ENCODE assay signal across 23 mouse cellular contexts in genomic region chr6:148941880-148942279, GRCm38 (mm10). TPM values are rescaled to one million over a fixed set of nuclear protein-coding genes. Genes with fewer than 3 reads are reported as not detected.
DNase-seq lines count a peak whose midpoint lies in the region; ATAC-seq and TF ChIP-seq lines count a peak whose summit lies in the region.
"Had no signal": no experiment of that assay in that cellular context is flagged by ENCODE, and none has a peak within 500 bp of the region (broad histone marks: within the 10 kb centered on the region; RNA-seq: fewer than 3 reads in every experiment).

No protein-coding gene starts in this region.

- no peak overlapping the region for H3K27ac ChIP-seq in hindbrain, embryonic 11.5 days (ENCODE audit: low read depth, low read length)
- H3K27ac ChIP-seq in hindbrain, embryonic 13.5 days, result no peak overlapping the region
- no peak overlapping the region for H3K27ac ChIP-seq in midbrain, embryonic 11.5 days (ENCODE audit: low read depth, low read length)
- H3K27ac ChIP-seq in midbrain, embryonic 13.5 days, result no peak overlapping the region
- H3K27ac ChIP-seq in ES-E14 (ENCODE audit: insufficient read depth, low read depth, low read length, poor library complexity, severe bottlenecking), result no peak overlapping the region
- peak overlapping the region; percentile 61; the same call in 1 of the 2 replicates for H3K27ac ChIP-seq in intestine, embryonic 16.5 days (ENCODE audit: low read length)
- H3K27ac ChIP-seq: embryonic facial prominence, embryonic 13.5 days; heart, embryonic 15.5 days; limb, embryonic 12.5 days; liver, embryonic 13.5 days; neural tube, embryonic 13.5 days; stomach, postnatal 0 days had no signal

- ATAC-seq in hindbrain, embryonic 11.5 days (ENCODE audit: low FRiP score), result no peak
- ATAC-seq in hindbrain, embryonic 13.5 days (ENCODE audit: low FRiP score), result no peak
- ATAC-seq in midbrain, embryonic 11.5 days (ENCODE audit: low FRiP score), result no peak
- ATAC-seq in midbrain, embryonic 13.5 days, result no peak
- no peak for ATAC-seq in intestine, embryonic 16.5 days

- 57% methylated on average over 5 of the region's 5 CpGs for WGBS in hindbrain, embryonic 11.5 days
- WGBS in hindbrain, embryonic 13.5 days, result 48% methylated on average over 5 of the region's 5 CpGs
- 46% methylated on average over 5 of the region's 5 CpGs for WGBS in midbrain, embryonic 11.5 days
- WGBS in midbrain, embryonic 13.5 days, result 45% methylated on average over 5 of the region's 5 CpGs
- 57% methylated on average over 5 of the region's 5 CpGs for WGBS in intestine, embryonic 16.5 days

- no peaks in the 10 kb centered on the region for H3K9me3 ChIP-seq in hindbrain, embryonic 11.5 days (ENCODE audit: control insufficient read depth, low read length)
- no peaks in the 10 kb centered on the region for H3K9me3 ChIP-seq in hindbrain, embryonic 13.5 days
- no peaks in the 10 kb centered on the region for H3K9me3 ChIP-seq in midbrain, embryonic 11.5 days (ENCODE audit: control insufficient read depth, low read length)
- H3K9me3 ChIP-seq in midbrain, embryonic 13.5 days, result no peaks in the 10 kb centered on the region
- H3K9me3 ChIP-seq in ES-E14 (ENCODE audit: control insufficient read depth, insufficient read depth, low read depth, low read length), result no peaks in the 10 kb centered on the region
- no peaks in the 10 kb centered on the region for H3K9me3 ChIP-seq in intestine, embryonic 16.5 days (ENCODE audit: control insufficient read depth, low read length)
- H3K9me3 ChIP-seq: embryonic facial prominence, embryonic 13.5 days; heart, embryonic 15.5 days; limb, embryonic 12.5 days; liver, embryonic 13.5 days; neural tube, embryonic 13.5 days had no signal

- H3K36me3 ChIP-seq in hindbrain, embryonic 11.5 days (ENCODE audit: control insufficient read depth, insufficient read depth, low read length), result no peaks in the 10 kb centered on the region
- no peaks in the 10 kb centered on the region for H3K36me3 ChIP-seq in hindbrain, embryonic 13.5 days
- no peaks in the 10 kb centered on the region for H3K36me3 ChIP-seq in midbrain, embryonic 11.5 days (ENCODE audit: control insufficient read depth, insufficient read depth, low read length)
- H3K36me3 ChIP-seq in midbrain, embryonic 13.5 days, result no peaks in the 10 kb centered on the region
- peaks cover 26% of the 10 kb centered on the region for H3K36me3 ChIP-seq in ES-E14 (ENCODE audit: control insufficient read depth, insufficient read depth, low read length, poor library complexity, severe bottlenecking)
- no peaks in the 10 kb centered on the region for H3K36me3 ChIP-seq in intestine, embryonic 16.5 days (ENCODE audit: control insufficient read depth, insufficient read depth, low read length)
- H3K36me3 ChIP-seq: embryonic facial prominence, embryonic 13.5 days; heart, embryonic 15.5 days; neural tube, embryonic 13.5 days had no signal

- in situ Hi-C loops in ES-E14 (cut with MboI; ENCODE audit: low sequenced_read_pairs in 2 of 2, unreplicated experiment in 2 of 2), result no loop called here

- H3K4me3 ChIP-seq in hindbrain, embryonic 11.5 days (ENCODE audit: low read depth, low read length), result no peak overlapping the region
- H3K4me3 ChIP-seq in hindbrain, embryonic 13.5 days, result no peak overlapping the region
- H3K4me3 ChIP-seq in midbrain, embryonic 11.5 days (ENCODE audit: low read depth, low read length), result no peak overlapping the region
- H3K4me3 ChIP-seq in midbrain, embryonic 13.5 days (replicated peaks), result no peak overlapping the region
- peak overlapping the region; percentile 29 to 33; a peak in 3 of 4 replicates for H3K4me3 ChIP-seq in ES-E14 (ENCODE audit: insufficient read depth in 1 of 2, low read depth in 1 of 2, low read length in 2 of 2, poor library complexity in 1 of 2, severe bottlenecking in 1 of 2)
- no peak overlapping the region for H3K4me3 ChIP-seq in intestine, embryonic 16.5 days (ENCODE audit: low read length)
- H3K4me3 ChIP-seq: embryonic facial prominence, embryonic 13.5 days; heart, embryonic 15.5 days; limb, embryonic 12.5 days; liver, embryonic 13.5 days; neural tube, embryonic 13.5 days had no signal

- H3K4me1 ChIP-seq in hindbrain, embryonic 11.5 days (replicated peaks; ENCODE audit: control insufficient read depth, insufficient read depth, low read length), result peaks cover 3% of the 10 kb centered on the region; the same call in 1 of the 2 replicates
- peaks cover 32% of the 10 kb centered on the region for H3K4me1 ChIP-seq in hindbrain, embryonic 13.5 days (replicated peaks)
- peaks cover 16% of the 10 kb centered on the region for H3K4me1 ChIP-seq in midbrain, embryonic 11.5 days (ENCODE audit: control insufficient read depth, insufficient read depth, low read length)
- H3K4me1 ChIP-seq in midbrain, embryonic 13.5 days (replicated peaks), result peaks cover 29% of the 10 kb centered on the region
- H3K4me1 ChIP-seq in ES-E14 (ENCODE audit: control insufficient read depth in 2 of 2, insufficient read depth in 2 of 2, low read length in 2 of 2, poor library complexity in 1 of 2), result peaks cover 9 to 11% of the 10 kb centered on the region in 2 experiments; a peak in 3 of 4 replicates
- H3K4me1 ChIP-seq in intestine, embryonic 16.5 days (ENCODE audit: control insufficient read depth, insufficient read depth, low read length), result peaks cover 15% of the 10 kb centered on the region

- DNase-seq in hindbrain, embryonic 11.5 days (ENCODE audit: low spot score), result no peak
- peak; percentile 91 for DNase-seq in midbrain, embryonic 11.5 days (ENCODE audit: low spot score, missing footprints)
- DNase-seq in ES-E14 (ENCODE audit: low read depth, low spot score), result no peak
- no peak for DNase-seq in layer of hippocampus, postnatal 36 days
- DNase-seq: adrenal gland, postnatal 14 days; cerebellum, adult 11 months; cerebellum, postnatal 10 days; gastrocnemius, postnatal 10 days; heart, adult 11 months; heart, postnatal 4 days; kidney, adult 8-10 months; liver, embryonic 13.5 days; lung, embryonic 14.5 days; lung, postnatal 4 days; right cerebral cortex, adult 18-20 months had no signal

- 0 out of 2 replicates have a peak overlapping the region, but pooled peaks have one; percentile 5 for H3K4me2 ChIP-seq in hindbrain, embryonic 11.5 days (replicated peaks; ENCODE audit: low read depth, low read length)
- H3K4me2 ChIP-seq in hindbrain, embryonic 13.5 days, result no peak overlapping the region
- no peak overlapping the region for H3K4me2 ChIP-seq in midbrain, embryonic 11.5 days
- no peak overlapping the region for H3K4me2 ChIP-seq in midbrain, embryonic 13.5 days (replicated peaks)
- H3K4me2 ChIP-seq in intestine, embryonic 16.5 days (ENCODE audit: low read depth, low read length), result 0 out of 2 replicates have a peak overlapping the region, but pooled peaks have one; percentile 1
- H3K4me2 ChIP-seq: embryonic facial prominence, embryonic 13.5 days; heart, embryonic 15.5 days; limb, embryonic 12.5 days; liver, embryonic 13.5 days; lung, embryonic 14.5 days; neural tube, embryonic 13.5 days had no signal

- no peaks in the 10 kb centered on the region for H3K27me3 ChIP-seq in hindbrain, embryonic 11.5 days (ENCODE audit: control insufficient read depth, insufficient read depth, low read length)
- no peaks in the 10 kb centered on the region for H3K27me3 ChIP-seq in hindbrain, embryonic 13.5 days
- no peaks in the 10 kb centered on the region for H3K27me3 ChIP-seq in midbrain, embryonic 11.5 days (ENCODE audit: control insufficient read depth, insufficient read depth, low read length)
- H3K27me3 ChIP-seq in midbrain, embryonic 13.5 days, result no peaks in the 10 kb centered on the region
- no peaks in the 10 kb centered on the region for H3K27me3 ChIP-seq in intestine, embryonic 16.5 days (replicated peaks; ENCODE audit: control insufficient read depth, insufficient read depth, low read length)
- H3K27me3 ChIP-seq: embryonic facial prominence, embryonic 13.5 days; heart, embryonic 15.5 days; limb, embryonic 12.5 days; liver, embryonic 13.5 days; neural tube, embryonic 13.5 days had no signal

- H3K9ac ChIP-seq in hindbrain, embryonic 11.5 days (ENCODE audit: low read depth, low read length), result no peak overlapping the region
- no peak overlapping the region for H3K9ac ChIP-seq in hindbrain, embryonic 13.5 days
- H3K9ac ChIP-seq in midbrain, embryonic 11.5 days (ENCODE audit: low read length), result 0 out of 2 replicates have a peak overlapping the region, but pooled peaks have one; percentile 13
- H3K9ac ChIP-seq in midbrain, embryonic 13.5 days (replicated peaks), result no peak overlapping the region
- H3K9ac ChIP-seq in ES-E14 (ENCODE audit: insufficient read depth, low read depth, low read length, poor library complexity, severe bottlenecking), result 0 out of 2 replicates have a peak overlapping the region, but pooled peaks have one; percentile 7
- H3K9ac ChIP-seq in intestine, embryonic 16.5 days (ENCODE audit: low read depth, low read length), result no peak overlapping the region
- H3K9ac ChIP-seq: embryonic facial prominence, embryonic 13.5 days; heart, embryonic 15.5 days; limb, embryonic 12.5 days; liver, embryonic 13.5 days; lung, embryonic 14.5 days; neural tube, embryonic 13.5 days had no signal

TF ChIP-seq in ES-E14, 5 proteins besides CTCF, POLR2A, EP300 and RAD21 (continues in another document):
- TF ChIP-seq ZNF384 (IDR thresholded peaks at IDR 0.05; ENCODE audit: low read depth, low read length), result no peak
- TF ChIP-seq CHD2 (IDR thresholded peaks at IDR 0.05; ENCODE audit: low read depth, low read length), result no peak
- no peak for TF ChIP-seq ZC3H11A (IDR thresholded peaks at IDR 0.05; ENCODE audit: borderline replicate concordance, low read depth, low read length)
- TF ChIP-seq MAFK (IDR thresholded peaks at IDR 0.05; ENCODE audit: insufficient read depth, low read depth, low read length), result no peak

RNA-seq across cellular contexts. Expression of gene Sinhcaf, which starts 4.4 kb away (rescaled TPM):
- polyA plus RNA-seq in hindbrain, embryonic 11.5 days (2014; fragmentation: Nextera tagmentation; extraction: Ambion mirVana), result 246 and 283 TPM in 2 replicates
- 103 and 104 TPM in 2 replicates for polyA plus RNA-seq in hindbrain, embryonic 13.5 days (2015; fragmentation: Nextera tagmentation; extraction: Ambion mirVana)
- polyA plus RNA-seq in midbrain, embryonic 11.5 days (2014; fragmentation: Nextera tagmentation; extraction: Ambion mirVana), result 313 and 341 TPM in 2 replicates
- polyA plus RNA-seq in midbrain, embryonic 13.5 days (2015; fragmentation: Nextera tagmentation; extraction: Ambion mirVana), result 141 and 156 TPM in 2 replicates
- total RNA-seq in ES-E14 (2012; rRNA removed), result 193 and 205 TPM in 2 replicates
- 76.8 and 88.5 TPM in 2 replicates for polyA plus RNA-seq in intestine, embryonic 16.5 days (2015; fragmentation: Nextera tagmentation; extraction: Ambion mirVana)
- 1 to 10 TPM; 4.3 to 5.0 TPM for total RNA-seq in layer of hippocampus, postnatal 36 days (2021)

RNA-seq across cellular contexts. Expression of gene Caprin2, which starts 45.8 kb away (rescaled TPM):
- 10.7 and 13.1 TPM in 2 replicates for polyA plus RNA-seq in hindbrain, embryonic 11.5 days (2014; fragmentation: Nextera tagmentation; extraction: Ambion mirVana)
- 13.0 and 13.2 TPM in 2 replicates for polyA plus RNA-seq in hindbrain, embryonic 13.5 days (2015; fragmentation: Nextera tagmentation; extraction: Ambion mirVana)
- polyA plus RNA-seq in midbrain, embryonic 11.5 days (2014; fragmentation: Nextera tagmentation; extraction: Ambion mirVana), result 13.8 and 17.3 TPM in 2 replicates
- polyA plus RNA-seq in midbrain, embryonic 13.5 days (2015; fragmentation: Nextera tagmentation; extraction: Ambion mirVana), result 14.5 and 17.1 TPM in 2 replicates
- total RNA-seq in ES-E14 (2012; rRNA removed), result 24.8 and 25.7 TPM in 2 replicates
- polyA plus RNA-seq in intestine, embryonic 16.5 days (2015; fragmentation: Nextera tagmentation; extraction: Ambion mirVana), result 12.1 and 14.1 TPM in 2 replicates
- total RNA-seq in layer of hippocampus, postnatal 36 days (2021), result 1 to 10 TPM; 7.6 to 7.8 TPM

Comparison
In these comparisons a context has a peak if more than half of its experiments do, and no peak if none do; other contexts are left out.
1. H3K4me2 ChIP-seq: peak in hindbrain, embryonic 11.5 days (single experiment) and intestine, embryonic 16.5 days (single experiment); none in hindbrain, embryonic 13.5 days (single experiment), midbrain, embryonic 11.5 days (single experiment) and midbrain, embryonic 13.5 days (single experiment).
2. H3K9ac ChIP-seq: peak in midbrain, embryonic 11.5 days (single experiment) and ES-E14 (single experiment); none in hindbrain, embryonic 11.5 days (single experiment), hindbrain, embryonic 13.5 days (single experiment), midbrain, embryonic 13.5 days (single experiment) and intestine, embryonic 16.5 days (single experiment).
3. H3K4me3 ChIP-seq: peak in ES-E14 (2 of 2); none in hindbrain, embryonic 11.5 days (single experiment), hindbrain, embryonic 13.5 days (single experiment), midbrain, embryonic 11.5 days (single experiment), midbrain, embryonic 13.5 days (single experiment) and intestine, embryonic 16.5 days (single experiment).